Mouse (Mus musculus): ENCODE data around the gene Spty2d1.

The Spty2d1 gene

GRCm38 (mm10) chr7:47008168-47008993, at the start of gene Spty2d1:
TSS of gene Spty2d1 (minus strand) at chr7:47008411.
- under 1% methylated on average over 57 of the region's 57 CpGs for WGBS

- WGBS: 87% methylated on average over 4 of the region's 4 CpGs
Observed at GRCm38 (mm10) chr7:47056273-47056672, 48.1 kb upstream of the Spty2d1 start.

- WGBS: 76% methylated on average over 9 of the region's 9 CpGs
Observed at GRCm38 (mm10) chr7:47055744-47056143, 47.5 kb upstream of the Spty2d1 start.

GRCm38 (mm10) chr7:47054666-47055065, 46.5 kb upstream of the Spty2d1 start:
- WGBS: 68% methylated on average over 2 of the region's 2 CpGs

- whole genome bisulfite sequencing: 84% methylated on average over 15 of the region's 15 CpGs
Observed at GRCm38 (mm10) chr7:47053287-47053686, 45.1 kb upstream of the Spty2d1 start.

GRCm38 (mm10) chr7:47052276-47052675, 44.1 kb upstream of the Spty2d1 start:
- 23% methylated on average over 3 of the region's 3 CpGs for WGBS

- WGBS: 4% methylated on average over 2 of the region's 2 CpGs
Observed at GRCm38 (mm10) chr7:47051404-47052151, 43.4 kb upstream of the Spty2d1 start.

- under 1% methylated on average over 33 of the region's 34 CpGs for WGBS
Observed at GRCm38 (mm10) chr7:47050766-47051165, 42.6 kb upstream of the Spty2d1 start.

- under 1% methylated on average over 33 of the region's 33 CpGs for WGBS
Observed at GRCm38 (mm10) chr7:47050366-47050765, 42.2 kb upstream of the Spty2d1 start, which contains the start of gene Tmem86a. TSS of gene Tmem86a (plus strand) at chr7:47050601.

- WGBS: 58% methylated on average over 6 of the region's 6 CpGs
Observed at GRCm38 (mm10) chr7:47042823-47043490, 34.7 kb upstream of the Spty2d1 start.

GRCm38 (mm10) chr7:47042121-47042520, 33.9 kb upstream of the Spty2d1 start:
- WGBS: 95% methylated on average over 4 of the region's 4 CpGs

GRCm38 (mm10) chr7:47041706-47042105, 33.5 kb upstream of the Spty2d1 start:
- WGBS: 95% methylated on average over 3 of the region's 3 CpGs

- 77% methylated on average over 8 of the region's 8 CpGs for WGBS
Observed at GRCm38 (mm10) chr7:47035426-47035825, 27.2 kb upstream of the Spty2d1 start.

GRCm38 (mm10) chr7:47034785-47035384, 26.7 kb upstream of the Spty2d1 start:
- 92% methylated on average over 4 of the region's 4 CpGs for WGBS

- WGBS: 88% methylated on average over 4 of the region's 4 CpGs
Observed at GRCm38 (mm10) chr7:47031371-47031770, 23.2 kb upstream of the Spty2d1 start.

- WGBS: 74% methylated on average over 9 of the region's 9 CpGs
Observed at GRCm38 (mm10) chr7:47030517-47031193, 22.4 kb upstream of the Spty2d1 start.

- 54% methylated on average over 1 of the region's 1 CpGs for WGBS
Observed at GRCm38 (mm10) chr7:47027520-47027919, 19.3 kb upstream of the Spty2d1 start.

- 81% methylated on average over 3 of the region's 3 CpGs for WGBS
Observed at GRCm38 (mm10) chr7:47026899-47027298, 18.7 kb upstream of the Spty2d1 start.

GRCm38 (mm10) chr7:47025429-47025828, 17.2 kb upstream of the Spty2d1 start:
- 54% methylated on average over 9 of the region's 9 CpGs for WGBS

- WGBS: 91% methylated on average over 7 of the region's 7 CpGs
Observed at GRCm38 (mm10) chr7:47024454-47024853, 16.2 kb upstream of the Spty2d1 start.

- WGBS: 12% methylated on average over 6 of the region's 6 CpGs
Observed at GRCm38 (mm10) chr7:47023530-47023929, 15.3 kb upstream of the Spty2d1 start.

Data from cerebral cortex, adult 2 months (tissue).